Mouse (Mus musculus): ENCODE measurements around the gene Hoxb5.

- no peak for TF ChIP-seq POLR2A (IDR thresholded peaks at IDR 0.05; ENCODE audit: insufficient read depth, low read length)
- no peak for TF ChIP-seq EP300 (IDR thresholded peaks at IDR 0.05; ENCODE audit: insufficient read depth, low read depth, low read length)
These were observed 50.8 kb downstream of the Hoxb5 start for GRCm38 (mm10) chr11:96353939-96354338.
